Mouse (Mus musculus): ENCODE measurements around the gene Dnajc8.

Dnajc8 gene

DNA sequence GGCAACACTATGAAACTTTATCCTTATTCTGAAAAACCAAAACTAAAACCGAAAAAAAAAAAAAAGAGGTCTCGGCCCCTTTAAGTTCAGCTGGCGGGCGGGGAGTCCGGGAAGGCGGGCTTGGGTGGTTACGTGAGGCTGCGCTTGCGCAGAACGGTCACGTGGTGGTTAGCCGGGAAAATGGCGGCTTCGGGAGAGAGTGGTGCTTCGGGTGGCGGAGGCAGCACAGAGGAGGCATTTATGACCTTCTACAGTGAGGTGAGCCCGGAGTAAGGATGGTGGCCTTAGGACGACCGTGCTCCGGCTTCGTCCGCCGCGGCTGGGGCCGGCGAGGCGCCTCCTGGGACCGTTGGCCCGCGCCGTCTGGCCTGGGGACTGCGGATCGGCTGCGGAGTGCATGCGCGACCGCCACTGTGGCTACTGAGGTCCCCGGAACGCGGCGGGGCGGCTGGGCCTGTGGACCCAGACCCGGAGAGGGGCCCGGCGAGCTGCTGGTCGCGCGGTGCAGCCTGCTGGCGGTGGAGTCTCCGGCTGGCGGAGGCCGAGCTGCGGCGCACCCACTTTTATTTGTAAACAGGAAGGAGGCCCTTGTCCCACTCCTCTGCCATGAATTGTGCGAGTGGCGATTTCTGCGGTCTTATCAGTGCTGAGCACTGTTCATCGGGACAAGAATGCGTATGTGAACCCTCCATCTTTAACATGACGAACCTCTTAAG is at the start of gene Dnajc8:
Gene Dnajc8, plus strand, starts transcription at position 145 of the 716 bp plus-strand sequence.
- DNase-seq (ENCODE audit: low spot score in 2 of 2) = peak; percentile 90 to 98

DNA sequence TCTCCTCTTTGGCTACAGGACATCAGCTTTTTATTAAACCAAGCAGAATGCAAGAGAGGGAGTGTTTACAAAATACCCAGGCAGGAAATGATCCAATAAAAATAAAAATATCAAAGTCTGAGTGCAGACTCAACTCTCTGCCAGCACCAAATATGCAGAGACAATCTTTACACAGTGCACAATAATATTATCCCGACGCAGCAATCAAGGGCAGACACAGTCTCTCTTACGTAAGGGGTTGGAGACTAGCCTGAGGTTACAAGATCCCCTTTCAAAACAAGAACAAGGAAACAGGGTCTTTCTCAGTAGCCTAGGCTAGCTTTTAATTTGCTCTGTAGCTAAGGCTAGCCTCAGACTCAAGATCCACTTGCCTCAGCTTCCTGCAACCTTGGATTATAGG is 46.8 kb upstream of the Dnajc8 start:
- no peak for DNase-seq (ENCODE audit: low spot score in 2 of 2)

DNA sequence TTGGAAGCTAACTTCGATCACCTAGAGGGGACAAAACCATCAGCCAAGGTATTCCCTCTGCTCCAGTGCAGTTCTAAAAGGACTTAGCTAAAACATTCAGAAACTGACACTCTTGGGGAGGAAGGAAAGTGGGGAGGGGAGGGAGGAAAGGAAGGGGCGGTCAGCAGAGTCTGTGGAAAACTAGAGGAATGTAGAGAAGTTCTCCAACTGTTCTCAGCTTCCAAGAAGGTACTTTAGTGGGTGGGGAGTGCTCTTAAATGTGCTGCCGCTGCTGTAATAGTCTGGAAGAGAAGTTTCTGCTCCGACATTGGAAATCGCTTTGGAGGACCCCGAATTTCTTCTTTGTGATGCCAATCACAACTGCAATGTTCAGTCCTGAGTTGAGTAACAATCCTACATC is 46.4 kb upstream of the Dnajc8 start:
- no peak for DNase-seq (ENCODE audit: low spot score in 2 of 2)

DNA sequence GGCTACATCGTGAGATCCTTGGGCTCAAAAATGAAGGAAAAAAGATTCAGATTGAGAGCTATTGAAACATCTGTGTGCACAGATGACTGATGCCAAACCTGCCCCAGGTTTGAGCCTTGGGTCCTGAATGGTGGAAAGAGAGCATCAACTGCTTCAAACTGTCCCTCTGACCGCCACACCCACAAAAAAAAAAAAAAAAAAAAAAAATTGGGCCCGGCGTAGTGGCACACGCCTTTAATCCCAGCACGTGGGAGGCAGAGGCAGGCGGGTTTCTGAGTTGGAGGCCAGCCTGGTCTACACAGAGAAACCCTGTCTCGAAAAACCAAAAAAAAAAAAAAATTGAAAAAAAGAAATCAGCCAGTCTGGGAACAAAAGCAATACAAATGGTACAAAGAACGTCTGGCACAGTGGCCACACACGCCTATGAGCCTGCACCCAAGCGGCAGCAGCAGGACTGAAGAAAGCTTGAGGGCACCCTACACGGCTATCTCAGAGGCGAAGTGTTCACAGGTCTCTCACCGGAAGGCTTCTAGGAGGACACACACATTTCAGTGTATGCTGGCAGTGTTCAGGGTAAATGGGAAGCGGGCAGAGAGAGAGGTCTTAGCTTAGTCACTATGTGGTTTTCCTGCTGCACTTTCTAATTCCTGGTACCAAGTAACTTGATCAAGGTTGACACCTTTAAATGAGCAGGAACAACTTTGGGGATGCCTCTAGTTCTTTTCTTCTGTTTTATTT is 44.9 kb upstream of the Dnajc8 start:
- DNase-seq (ENCODE audit: low spot score in 2 of 2) = no peak

DNA sequence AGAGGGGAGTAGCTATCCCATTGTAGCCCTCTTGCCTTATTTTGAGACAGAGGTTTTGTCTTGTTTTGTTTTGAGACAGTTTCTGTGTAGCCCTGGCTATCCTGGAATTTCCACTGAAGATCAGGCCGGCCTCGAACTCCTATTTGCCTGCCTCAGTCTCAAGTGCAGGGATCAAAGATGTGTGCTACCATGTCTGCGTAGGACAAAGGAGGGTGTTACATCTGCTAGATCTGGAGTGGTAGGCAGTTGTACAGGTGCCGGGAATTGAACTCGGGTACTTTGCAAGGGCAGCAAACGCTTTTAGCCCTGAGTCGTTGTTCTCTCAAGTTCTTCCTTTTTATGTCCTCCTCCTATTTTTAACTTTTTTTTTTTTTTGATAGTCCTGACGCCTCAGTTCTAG is 44.3 kb upstream of the Dnajc8 start:
- no peak for DNase-seq (ENCODE audit: low spot score in 2 of 2)

DNA sequence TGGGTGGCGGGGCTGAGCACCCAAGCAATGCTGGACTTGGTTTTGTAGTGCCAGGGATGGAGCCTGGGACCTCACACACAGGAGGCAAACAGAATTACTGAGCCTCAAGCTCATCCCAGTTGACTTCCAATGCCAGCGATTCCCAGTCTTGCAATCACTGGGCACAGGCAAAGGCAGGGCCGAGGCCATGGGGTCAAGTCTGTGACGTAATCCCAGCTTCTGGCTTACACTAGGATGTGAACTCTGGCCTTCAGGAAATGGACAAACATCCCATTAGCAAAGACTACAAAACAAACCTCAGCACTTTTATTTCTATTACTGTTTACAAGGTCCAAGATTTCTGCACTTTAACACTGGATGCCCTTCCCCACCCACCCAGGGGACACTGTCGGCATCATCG is 43.6 kb upstream of the Dnajc8 start:
- DNase-seq (ENCODE audit: low spot score in 2 of 2) = no peak

DNA sequence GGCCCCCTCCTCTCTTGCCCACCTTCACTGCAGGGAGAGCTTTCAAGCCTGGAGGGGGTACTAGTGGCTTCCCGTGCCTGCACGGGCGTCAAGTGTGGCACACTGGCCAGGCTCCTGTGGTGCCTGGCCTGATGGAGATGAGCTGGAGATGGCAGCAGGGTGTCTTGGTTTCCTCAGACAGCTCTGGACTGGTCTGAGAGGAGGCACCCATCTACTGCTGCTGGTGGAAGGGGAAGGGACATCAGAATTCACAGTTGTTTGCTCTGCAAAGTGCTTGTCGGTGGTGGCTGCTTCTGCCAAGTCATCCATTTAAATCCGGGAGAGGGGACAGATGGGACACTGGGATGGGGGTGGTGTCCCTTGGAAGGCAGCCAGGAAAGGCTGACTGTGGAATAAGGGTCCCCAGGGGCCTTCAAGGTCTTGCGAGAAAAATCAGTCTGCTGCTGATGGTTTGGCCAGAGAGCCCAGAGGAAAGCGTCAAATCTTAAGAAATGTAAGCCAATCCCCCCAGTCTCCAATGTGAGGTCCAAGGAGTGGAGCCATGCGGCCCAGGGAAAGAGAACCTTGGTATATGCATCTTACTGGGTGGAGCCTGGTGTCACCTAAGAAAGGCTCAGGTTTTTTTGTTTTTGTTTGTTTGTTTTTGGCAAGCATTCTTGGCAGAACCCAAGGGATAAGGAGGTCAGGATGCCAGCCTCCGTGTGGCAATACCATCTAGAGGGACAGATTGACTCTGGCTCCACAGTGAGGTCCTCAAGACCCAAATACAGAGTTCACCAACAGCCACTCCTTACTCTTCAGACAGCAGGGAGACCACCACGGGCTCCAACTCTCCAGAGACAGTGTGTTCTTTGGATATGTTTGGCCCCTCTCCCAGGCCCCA is 42.9 kb upstream of the Dnajc8 start:
- no peak for DNase-seq (ENCODE audit: low spot score in 2 of 2)

DNA sequence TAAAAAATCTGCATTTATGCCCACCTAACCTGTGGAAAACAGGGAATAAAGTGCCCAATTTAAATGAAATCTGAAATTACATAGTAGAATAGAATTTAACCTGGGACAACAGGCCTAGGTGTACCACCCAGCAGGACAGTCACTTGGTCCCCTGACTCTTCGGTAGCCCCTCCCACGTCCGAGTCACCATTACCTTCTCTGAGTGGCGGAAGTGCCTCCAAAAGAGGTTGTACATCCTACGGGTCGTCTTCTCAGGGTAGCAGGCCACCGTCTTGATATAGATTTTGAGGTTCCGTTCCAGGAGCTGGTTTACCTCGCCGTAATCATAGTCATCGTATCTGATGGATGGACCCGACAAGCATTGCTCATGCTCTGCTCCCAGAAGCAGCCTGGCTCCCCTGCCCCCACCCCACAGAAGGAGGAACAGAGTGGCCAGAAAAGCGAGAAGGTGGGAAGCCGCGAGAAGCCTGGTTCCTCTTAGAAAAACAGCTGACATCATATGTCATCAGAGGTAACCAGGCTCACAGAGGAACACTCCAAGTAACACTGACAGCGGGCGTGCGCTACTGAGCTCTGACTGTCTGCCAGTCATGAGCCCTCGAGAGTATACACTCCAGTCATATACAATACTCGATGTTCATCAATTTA is 41.0 kb upstream of the Dnajc8 start:
- no peak for DNase-seq (ENCODE audit: low spot score in 2 of 2)

DNA sequence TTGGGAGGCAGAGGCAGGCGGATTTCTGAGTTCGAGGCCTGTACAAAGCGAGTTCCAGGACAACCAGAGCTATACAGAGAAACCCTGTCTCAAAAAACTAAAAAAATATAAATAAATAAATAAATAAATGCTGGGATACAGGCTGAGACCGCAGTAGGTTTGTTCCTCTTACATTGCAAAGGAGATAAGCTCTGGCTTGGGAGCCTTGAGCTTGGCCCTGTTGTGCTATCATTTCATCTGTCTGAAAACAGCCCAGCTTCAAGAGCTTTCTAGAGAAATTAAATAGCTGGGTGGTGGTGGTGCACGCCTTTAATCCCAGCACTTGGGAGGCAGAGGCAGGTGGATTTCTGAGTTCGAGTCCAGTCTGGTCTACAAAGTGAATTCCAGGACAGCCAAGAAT is 33.7 kb upstream of the Dnajc8 start:
- no peak for DNase-seq (ENCODE audit: low spot score in 2 of 2)

DNA sequence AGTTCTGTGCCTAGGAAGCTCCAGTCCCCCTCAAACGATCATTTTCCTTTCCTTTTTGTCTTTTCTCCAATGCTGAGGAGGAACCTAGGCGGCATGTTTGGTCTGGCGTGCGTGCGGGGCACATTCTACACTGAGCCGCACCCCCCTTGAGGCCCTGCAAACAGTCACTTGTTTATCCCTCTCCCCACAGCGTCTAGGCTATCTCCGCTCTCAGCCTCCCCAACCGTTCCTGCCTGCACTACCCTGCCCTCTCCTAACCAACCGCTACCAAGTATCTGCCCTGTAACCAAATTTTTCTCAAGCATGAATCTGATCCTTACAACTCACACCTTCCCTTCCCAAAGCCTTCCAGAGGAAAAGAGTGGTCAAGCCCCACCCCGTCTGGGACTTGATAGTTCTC is 32.0 kb upstream of the Dnajc8 start:
- DNase-seq (ENCODE audit: low spot score in 2 of 2) = no peak

DNA sequence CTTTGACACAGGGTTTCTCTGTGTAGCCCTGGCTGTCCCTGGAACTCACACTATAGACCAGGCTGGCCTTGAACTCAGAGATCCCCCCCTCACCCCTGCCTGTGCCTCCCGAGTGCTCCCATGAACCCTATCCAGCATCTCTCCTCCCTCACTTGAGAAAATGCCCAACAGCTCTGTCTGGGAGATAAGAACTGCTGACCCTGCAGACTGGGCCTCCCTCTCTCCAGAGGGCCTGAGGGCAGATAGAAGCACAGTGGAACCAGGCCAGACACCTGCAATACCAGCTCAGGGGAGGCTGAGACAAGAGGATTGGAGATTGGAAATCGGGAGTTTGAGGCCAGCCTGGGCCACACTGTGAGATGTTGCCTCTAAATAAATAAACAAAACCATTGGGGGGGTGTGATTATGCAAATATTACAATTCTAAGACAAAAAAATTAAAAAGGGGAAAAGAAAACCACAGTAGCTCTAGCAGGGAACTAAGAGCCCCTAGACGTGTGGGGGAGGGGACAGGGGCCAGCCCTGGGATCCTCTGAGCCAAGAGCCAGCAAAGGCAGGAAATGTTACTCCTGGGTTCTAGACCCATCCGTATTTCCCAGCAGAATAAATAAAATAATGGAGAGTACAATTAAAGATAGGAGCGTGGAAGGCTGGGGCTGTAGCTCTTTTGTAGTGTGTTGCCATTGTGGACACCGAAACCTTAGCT is 30.2 kb upstream of the Dnajc8 start:
- DNase-seq (ENCODE audit: low spot score in 2 of 2) = no peak

DNA sequence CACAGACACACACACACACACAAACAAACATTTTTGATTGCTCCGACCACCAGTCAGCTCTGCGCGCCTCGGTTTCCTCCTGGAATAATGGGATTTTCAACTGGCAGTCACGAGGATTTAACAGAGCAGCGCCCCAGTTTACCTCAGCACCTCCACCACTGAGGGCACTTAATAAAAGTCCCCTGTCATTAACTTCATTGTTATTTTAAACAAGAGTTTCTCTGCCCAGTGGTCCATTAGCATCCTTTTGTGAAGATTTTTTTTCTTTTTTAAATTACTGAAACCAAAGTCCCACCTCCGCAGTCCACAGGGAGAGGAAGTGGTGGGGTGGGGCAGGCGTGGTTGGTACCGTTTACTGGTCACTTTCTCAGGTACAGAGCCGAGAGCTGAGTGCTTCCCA is 29.6 kb upstream of the Dnajc8 start:
- DNase-seq (ENCODE audit: low spot score in 2 of 2) = no peak

DNA sequence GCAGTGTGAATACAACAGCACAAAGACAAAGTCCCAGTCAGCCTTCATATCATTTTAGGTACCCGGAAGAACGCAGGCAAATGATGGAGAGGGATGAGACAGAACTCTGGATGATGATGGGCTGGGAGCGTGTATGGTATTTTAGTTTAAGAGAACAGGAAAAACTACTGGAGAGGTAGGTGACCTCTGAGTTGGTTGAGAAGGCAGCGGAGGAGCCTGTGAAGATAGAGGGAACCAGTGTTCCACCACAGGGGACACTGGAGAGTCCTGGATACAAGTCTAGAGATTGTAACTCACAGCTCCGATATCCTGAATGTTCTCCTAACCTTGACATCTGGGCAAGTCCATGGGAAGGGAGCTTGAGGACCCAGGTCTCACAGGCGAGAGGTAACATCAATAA is 29.1 kb upstream of the Dnajc8 start:
- DNase-seq (ENCODE audit: low spot score in 2 of 2) = no peak

DNA sequence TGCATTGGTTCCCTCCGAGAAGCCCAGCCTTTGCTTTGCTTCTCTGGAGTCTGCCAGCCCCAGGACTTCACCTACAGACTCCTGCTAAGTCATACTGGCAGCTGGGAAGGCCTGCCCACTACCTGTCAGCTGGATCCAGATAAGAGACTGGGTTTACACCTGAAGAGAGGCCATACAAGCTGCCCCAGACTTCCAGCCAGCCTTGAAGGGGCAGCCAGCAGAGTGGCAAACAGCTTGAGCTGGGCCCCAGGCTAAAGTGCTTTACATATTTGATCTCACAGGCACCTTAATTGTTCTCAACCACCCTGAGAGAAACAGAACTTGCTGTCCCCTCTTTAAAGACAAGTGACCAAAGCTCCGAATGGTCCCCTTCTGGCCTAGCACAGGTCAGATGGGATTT is 28.1 kb upstream of the Dnajc8 start:
- DNase-seq (ENCODE audit: low spot score in 2 of 2) = no peak

DNA sequence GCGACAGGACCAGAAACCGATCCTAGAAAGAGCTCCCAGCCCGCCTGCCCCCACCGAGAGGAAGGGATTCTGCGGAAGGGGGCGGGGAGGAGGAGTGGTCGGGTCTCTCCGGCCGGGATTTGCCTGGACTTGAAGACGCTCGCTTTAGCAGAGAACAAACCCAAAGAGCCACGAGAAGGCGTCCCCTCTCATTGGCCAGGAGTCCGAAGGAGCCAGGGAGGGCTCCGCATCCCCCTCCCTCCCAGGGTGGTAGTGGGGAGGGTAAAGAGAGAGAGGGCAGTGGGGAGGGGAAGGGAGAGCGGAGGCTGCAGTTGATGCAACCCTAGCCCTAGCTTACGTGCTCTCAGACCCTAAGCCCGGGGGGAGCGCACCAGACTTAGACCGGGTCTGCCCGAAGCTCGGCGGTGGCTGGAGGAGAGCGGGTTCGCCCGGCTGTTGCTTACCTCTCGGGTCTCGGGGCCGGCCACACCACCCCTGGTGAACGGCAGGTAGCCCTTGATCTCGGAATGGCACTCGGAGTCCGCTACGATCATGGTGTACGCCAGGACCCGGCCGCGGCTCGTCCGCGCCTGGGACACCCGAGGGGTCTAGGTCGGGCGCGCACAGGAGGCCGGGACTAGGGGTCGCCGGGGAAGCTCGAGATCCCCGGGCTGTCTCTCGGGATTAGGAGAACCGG is 25.6 kb upstream of the Dnajc8 start:
- DNase-seq (ENCODE audit: low spot score in 2 of 2) = peak; percentile 81 to 87

DNA sequence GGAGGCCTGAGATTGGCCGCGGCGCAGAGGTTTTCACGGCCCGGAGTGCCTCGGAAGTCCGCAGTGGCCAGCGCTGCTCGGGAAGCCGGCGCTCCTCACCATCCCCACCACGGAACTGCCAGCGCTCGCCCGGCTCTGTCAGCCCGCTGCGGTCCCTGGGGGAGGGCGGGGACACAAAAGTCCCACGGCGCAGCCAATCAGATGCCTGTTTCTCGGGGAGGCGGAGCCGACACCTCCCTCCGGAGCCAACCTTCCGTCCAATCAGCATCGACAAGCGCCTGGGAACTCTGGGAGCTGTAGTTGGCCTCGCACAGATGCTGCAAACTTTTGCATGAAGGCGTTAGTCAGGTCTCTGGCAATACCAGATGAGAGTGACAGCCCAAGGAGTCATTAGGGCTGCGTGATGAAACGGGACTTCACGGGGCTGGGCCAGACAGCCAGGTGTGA is 25.0 kb upstream of the Dnajc8 start, which contains the start of gene Sesn2:
Gene Sesn2, minus strand, starts transcription at position 150 of the 447 bp plus-strand sequence.
- DNase-seq (ENCODE audit: low spot score in 2 of 2) = peak; percentile 96 to 97

DNA sequence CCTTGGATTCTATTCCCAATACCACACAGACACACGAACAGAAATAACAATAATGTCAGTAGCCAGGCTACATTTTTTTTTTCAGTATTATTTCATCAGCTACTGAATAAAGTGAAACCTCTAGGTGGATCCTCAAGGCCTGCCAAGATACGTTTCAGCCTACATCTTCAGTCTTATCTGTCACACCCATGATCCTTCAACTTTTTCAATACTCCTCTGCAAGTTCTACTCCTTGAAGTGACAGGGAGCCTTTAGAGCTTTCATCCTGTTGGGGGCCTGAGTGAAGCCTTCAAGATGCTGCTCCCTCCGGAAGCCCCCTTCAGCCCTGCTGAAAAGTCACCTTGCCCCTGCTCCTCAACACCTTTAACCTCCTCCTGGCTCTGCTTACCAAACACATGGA is 23.3 kb upstream of the Dnajc8 start:
- no peak for DNase-seq (ENCODE audit: low spot score in 2 of 2)

DNA sequence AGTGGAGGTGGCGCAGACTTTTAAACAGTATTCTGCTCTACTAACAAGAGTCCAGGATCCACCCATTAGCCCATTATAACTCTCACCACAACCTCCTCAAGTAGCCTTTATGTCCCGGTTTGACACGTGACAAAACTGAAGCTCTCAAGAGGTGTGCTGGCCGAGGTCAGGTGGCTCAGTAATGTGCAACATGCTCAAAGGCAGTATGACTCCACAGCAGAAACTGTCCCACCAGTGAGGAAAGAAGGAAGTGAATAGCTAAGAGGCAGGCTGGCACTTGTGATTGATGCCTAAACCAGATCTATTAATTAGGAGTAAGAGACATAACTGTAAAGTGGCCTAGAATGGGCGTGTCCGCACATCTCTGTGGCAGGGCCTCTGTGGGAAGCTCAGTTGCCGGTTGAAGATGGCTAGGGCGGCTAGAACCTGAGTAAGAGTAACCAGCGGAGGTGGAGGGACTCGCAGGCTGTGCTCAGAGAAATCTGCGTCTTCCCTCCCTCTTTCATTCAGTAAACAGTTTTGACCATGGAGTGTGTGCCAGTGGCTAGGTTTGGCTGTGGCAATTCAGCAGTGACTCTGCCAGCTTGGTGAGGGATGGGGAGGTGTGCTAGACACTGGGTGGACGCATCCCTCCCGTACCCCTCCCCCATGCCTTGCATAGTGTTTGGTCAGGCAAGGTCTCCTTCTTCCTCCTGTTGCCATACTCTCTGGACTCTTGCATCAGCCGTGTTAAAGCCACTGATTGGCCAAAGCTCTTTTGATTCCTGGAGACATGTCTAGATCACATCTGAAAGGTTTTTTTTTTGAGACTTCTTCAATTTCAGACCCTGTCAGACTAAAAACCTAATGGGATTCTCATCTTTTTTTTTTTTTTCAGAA is 21.7 kb upstream of the Dnajc8 start:
- DNase-seq (ENCODE audit: low spot score in 2 of 2) = no peak

DNA sequence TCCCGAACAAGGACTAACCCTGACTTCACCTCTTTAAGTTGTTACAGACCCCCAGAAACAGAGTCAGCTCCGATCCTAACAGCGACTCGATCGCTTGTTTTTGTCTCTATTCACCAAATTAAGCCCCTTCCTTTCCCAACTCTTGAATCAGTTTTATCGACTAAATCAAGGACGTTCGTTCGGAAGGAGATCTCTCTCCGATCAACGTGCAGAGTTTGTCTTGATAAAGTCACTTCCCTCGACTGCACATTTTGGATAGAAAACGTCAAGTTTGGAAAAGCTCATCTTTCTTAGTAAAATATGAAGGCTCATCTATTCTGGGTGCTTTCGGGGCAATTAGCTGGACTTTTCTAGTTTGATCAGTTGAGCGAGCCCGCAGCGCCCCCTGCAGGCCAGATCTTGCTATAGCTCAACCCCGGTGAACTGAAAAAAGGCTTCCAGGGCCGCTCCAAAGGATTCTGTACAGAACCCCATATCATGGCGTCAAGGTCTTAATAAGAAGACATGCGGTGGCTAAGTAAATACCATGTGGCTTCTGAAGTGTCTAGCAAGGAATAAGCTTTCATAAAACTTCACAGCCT is 20.7 kb upstream of the Dnajc8 start:
- peak; percentile 68 to 80 for DNase-seq (ENCODE audit: low spot score in 2 of 2)
